Mouse (Mus musculus) c-Kit-positive CD71-positive TER-119-negative erythroid progenitor cells, embryonic 14.5 days (primary cell): ENCODE data around the gene Col24a1.
"Not testable (repeated sequence)": the region's sequence is repeated elsewhere in the genome, so short reads cannot be mapped to it uniquely, and the experiment has no call there.

Experiments used
- DNase-seq: peaks from one replicate; pipeline ENCODE4 v3.0.0-alpha.2; 2013; ENCODE audit warnings: low read depth

Col24a1 gene

GRCm38 (mm10) chr3:145356865-145357487, 64.7 kb downstream of the Col24a1 start:
- DNase-seq = no peak

- peak; percentile 1 for DNase-seq
Observed at GRCm38 (mm10) chr3:145365227-145365626, 73.0 kb downstream of the Col24a1 start.

DNA sequence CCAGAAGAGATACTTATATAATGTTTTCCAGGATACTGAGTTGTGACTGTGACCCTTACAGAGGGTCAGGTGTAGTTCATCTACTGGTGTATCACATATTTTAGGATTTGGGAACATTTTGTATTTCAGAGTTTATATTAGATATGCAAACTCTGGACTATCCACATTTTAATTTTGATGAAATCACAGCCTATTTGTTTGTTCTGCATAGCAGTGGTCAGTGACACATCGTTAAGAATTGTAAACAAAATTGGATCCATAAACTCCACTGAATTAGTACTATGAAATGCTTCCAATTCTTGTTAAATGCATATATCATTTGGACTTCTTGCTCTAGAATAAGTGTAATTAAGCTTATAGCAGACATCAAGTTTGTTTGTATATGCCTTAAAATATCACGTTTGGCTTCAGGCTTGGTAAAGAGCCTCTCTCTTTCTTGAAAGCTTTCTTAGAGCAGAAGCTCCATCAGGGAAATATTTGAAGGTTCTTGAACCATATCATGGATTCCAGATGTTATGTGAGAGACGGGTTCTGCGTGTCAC, 75.0 kb downstream of the Col24a1 start:
- DNase-seq = no peak

DNA sequence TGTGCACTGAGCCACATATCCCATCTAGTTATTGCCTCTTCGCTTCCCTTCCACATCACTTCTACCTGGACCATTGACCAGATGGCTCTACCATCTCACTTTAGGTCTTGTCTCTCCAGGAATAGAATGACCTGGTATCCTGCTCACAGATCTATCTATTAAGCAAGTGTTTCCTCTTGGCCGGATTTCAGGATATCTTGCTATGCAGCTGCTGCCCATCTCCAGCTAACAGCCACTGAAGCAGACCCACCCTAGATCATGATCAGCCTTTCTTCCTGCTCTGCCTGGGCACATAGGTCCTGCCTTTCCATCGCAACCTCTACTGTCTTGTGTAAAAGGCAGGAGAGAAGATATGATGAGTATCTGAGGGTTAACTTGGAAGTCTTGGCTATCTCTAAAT, 84.0 kb downstream of the Col24a1 start:
- no peak for DNase-seq

DNA sequence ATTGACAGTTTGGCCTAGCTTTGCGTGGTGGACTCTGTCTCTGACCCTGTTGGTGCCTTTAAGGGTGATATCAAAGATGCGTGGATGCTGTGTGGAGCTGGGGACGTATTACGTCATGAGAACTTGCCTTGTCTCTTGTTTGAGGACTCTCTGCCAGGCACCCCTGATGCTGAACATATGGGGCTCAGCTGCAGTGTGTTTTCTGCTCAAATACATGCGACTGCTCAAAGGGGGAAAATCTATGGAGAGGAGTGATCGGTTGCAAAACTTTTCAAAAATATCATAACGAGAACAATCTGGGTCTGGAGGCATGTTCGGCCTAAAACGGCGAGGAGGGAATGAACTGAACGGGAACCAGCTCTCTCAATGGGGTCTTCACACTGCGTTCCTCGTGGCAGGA, 90.8 kb downstream of the Col24a1 start:
- no peak for DNase-seq

- no peak for DNase-seq
Observed at GRCm38 (mm10) chr3:145386434-145386833, 94.2 kb downstream of the Col24a1 start.

GRCm38 (mm10) chr3:145390681-145391080, 98.4 kb downstream of the Col24a1 start:
- no peak for DNase-seq

- no peak for DNase-seq
Observed at GRCm38 (mm10) chr3:145391986-145392659, 99.9 kb downstream of the Col24a1 start.

- no peak for DNase-seq
Observed at GRCm38 (mm10) chr3:145399173-145399572, 106.9 kb downstream of the Col24a1 start.

DNA sequence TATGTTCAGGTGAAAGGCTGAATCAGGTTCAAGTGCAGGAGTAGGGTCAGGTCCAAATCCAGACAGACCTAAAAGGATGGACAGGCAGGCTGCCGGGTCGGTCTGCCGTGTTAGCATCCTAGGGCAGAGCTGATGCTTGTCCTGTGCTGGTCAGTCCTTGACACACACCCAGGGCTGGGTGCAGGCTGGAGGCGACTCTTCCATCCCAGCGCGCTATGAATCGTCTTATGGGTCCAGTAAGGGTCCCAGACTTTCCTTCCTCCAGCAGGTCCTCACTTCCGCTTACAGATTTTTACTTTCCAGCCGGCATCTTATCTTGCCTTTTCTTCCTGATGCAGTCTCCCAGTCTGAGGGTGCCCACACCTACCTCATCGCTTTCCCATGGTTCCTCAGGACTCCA, 110.0 kb downstream of the Col24a1 start:
- DNase-seq = no peak

DNA sequence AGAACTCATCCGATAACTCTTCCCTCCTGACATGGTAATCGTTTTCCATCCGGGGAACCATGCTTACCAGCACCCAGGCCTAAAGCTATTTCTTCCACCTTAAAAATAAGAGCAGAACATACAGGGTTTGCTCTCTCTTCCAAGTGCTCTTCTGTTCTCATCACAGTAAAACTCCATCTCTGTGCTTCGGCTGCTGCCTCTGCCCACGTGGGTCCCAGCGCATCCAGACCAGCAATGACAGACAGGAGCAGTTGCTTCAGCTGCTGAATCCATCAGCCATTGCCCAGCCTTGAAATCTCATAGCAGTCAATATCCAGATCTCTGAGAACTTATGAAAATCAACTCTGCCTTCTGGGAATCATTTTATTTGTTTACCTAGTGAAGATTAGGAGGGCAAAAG, 110.7 kb downstream of the Col24a1 start:
- no peak for DNase-seq

- peak; percentile 14 for DNase-seq
Observed at GRCm38 (mm10) chr3:145408045-145408444, 115.8 kb downstream of the Col24a1 start.

DNA sequence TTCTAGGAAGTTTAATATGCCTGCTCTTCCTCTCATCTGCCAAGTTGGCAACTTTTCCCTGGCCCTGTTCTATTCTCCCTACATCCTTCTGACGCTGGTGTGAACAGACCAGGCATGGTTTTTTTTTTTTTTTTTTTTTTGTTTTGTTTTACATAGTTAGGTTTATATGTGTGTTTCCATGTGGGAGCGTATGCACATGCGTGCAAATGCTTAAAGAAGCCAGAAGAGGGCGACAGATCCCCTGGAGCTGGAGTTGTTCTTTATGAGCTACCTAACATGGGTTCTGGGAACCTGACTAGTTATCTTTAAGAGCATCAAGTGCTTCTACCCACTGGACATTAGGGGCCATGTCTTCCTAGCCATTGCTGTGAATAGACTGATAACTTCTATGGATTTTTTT, 119.9 kb downstream of the Col24a1 start:
- DNase-seq = peak; percentile 10

GRCm38 (mm10) chr3:145414362-145414761, 122.1 kb downstream of the Col24a1 start:
- no peak for DNase-seq

GRCm38 (mm10) chr3:145417809-145418208, 125.5 kb downstream of the Col24a1 start:
- DNase-seq = no peak

DNA sequence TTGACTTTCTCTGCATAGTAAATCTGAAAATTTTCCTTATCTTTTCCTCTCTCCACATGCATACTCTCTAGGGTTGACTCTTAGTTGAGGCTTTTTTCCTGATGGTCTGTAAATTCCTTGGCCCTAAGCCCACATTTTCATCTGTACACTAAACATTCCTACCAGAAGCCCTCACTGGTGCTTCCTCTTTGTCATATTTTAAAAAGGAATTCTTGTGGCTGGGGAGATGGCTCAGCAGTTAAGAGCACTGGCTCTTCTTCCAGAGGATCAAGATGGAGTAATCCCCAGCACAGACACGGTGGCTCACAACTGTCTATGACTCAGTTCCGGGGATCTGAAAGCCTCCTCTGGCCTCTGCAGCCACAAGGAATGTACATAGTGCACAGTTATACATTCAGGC, 128.1 kb downstream of the Col24a1 start:
- no peak for DNase-seq

DNA sequence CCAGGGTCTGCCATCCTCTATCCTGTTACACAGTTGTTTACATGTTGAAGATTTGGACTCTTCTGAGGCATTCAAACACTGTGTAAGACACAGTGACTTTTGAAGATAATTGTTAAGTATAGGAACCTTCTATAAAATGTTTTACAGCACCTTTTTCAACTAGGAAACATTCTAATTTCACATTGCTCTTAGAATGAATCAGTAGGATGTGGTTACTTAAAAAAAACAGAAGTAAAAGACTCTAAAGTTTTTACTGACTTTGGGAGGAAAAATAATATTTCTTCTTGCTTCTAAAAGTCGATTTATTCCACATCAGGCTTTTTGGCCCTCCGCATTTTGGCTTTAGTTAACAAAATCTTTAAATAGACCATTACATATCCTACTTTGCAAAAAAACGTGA, 129.8 kb downstream of the Col24a1 start:
- DNase-seq = no peak

GRCm38 (mm10) chr3:145438352-145438751, 146.1 kb downstream of the Col24a1 start:
- DNase-seq = no peak

DNA sequence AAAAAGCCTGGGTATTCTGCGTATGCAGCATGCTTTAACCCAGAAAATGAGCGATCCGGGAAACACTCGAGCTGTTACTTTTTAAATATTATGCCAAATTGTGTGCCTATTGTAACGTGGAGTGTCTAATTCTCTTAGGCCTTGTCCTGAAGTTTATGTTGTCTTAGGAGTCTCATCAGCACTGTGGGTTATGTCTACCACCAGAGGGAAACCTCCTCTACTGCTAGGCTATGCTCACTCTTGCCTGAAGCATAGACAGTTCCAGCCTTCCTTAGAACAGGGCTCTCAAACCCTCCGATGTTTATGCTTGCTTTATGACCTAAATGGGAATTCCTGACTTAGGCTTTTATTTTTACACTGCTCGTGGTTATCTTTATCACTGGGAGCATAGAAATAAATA, 146.8 kb downstream of the Col24a1 start:
- DNase-seq = no peak

- DNase-seq = no peak
Observed at GRCm38 (mm10) chr3:145440993-145441392, 148.7 kb downstream of the Col24a1 start.

- DNase-seq = no peak
Observed at GRCm38 (mm10) chr3:145442268-145442667, 150.0 kb downstream of the Col24a1 start.

GRCm38 (mm10) chr3:145443167-145443566, 150.9 kb downstream of the Col24a1 start:
- DNase-seq = not testable (repeated sequence)

DNA sequence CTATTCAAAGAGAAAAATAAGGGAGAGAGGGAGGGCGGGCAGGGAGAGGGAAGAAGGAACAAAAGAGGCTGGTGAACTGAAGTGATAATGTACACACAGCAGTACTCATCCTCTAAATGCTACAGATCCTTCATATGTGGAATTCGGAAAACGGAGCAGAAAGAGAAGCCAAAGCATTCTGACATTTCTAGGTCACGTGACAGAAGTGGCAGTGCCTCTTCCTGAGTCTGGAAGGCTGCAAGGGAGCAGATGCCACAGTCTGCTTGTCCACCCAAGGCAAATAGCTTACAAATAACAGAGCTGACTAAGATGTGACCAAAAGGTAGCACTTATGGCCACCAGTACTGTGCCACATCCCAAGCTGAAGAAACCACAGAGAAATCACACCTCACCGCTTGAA, 164.8 kb downstream of the Col24a1 start:
- DNase-seq = no peak

GRCm38 (mm10) chr3:145462351-145462750, 170.1 kb downstream of the Col24a1 start:
- no peak for DNase-seq
